ENCODE assay signal across 27 mouse cellular contexts in the genomic region with DNA sequence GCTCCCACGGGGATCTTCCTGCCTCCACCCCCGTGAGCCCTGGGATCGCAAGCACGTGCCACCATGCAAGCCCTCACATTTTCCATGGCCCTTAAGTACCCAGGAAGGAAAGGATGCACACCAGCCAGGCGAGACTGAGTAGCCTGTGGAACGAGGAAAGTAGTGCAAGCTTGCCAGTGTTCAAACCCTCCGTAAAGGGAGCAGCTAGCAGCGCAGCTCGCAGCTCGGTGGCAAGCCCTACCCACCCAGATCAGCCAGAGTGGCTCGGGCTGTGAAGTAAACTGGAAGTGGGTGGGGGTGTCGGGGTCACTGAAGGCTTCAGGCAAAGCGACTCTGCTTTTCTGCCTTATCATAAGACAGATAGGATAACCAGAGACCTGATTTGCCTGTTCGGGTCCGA. TPM values are rescaled to one million over a fixed set of nuclear protein-coding genes. Genes with fewer than 3 reads are reported as not detected.
DNase-seq lines count a peak whose midpoint lies in the region; ATAC-seq lines count a peak whose summit lies in the region.
"Had no signal": no experiment of that assay in that cellular context is flagged by ENCODE, and none has a peak within 500 bp of the region (broad histone marks: within the 10 kb centered on the region; RNA-seq: fewer than 3 reads in every experiment).

No protein-coding gene starts in this region.

- H3K9ac ChIP-seq in heart, embryonic 13.5 days, result peak overlapping the region; percentile 57
- H3K9ac ChIP-seq in intestine, embryonic 14.5 days (ENCODE audit: low read length), result no peak overlapping the region
- H3K9ac ChIP-seq in intestine, embryonic 16.5 days (ENCODE audit: low read depth, low read length), result no peak overlapping the region
- H3K9ac ChIP-seq: embryonic facial prominence, embryonic 13.5 days; forebrain, embryonic 15.5 days; hindbrain, embryonic 14.5 days; limb, embryonic 13.5 days; midbrain, embryonic 15.5 days; stomach, embryonic 15.5 days had no signal

- H3K27ac ChIP-seq in heart, embryonic 13.5 days (replicated peaks), result no peak overlapping the region
- H3K27ac ChIP-seq in intestine, embryonic 14.5 days (ENCODE audit: low read depth), result no peak overlapping the region
- no peak overlapping the region for H3K27ac ChIP-seq in intestine, embryonic 16.5 days (ENCODE audit: low read length)
- no peak overlapping the region for H3K27ac ChIP-seq in limb, embryonic 10.5 days
- H3K27ac ChIP-seq: embryonic facial prominence, embryonic 13.5 days; forebrain, embryonic 10.5 days; forebrain, embryonic 15.5 days; hindbrain, embryonic 14.5 days; limb, embryonic 13.5 days; midbrain, embryonic 15.5 days; stomach, embryonic 15.5 days had no signal

- peak overlapping the region; percentile 32 for H3K4me3 ChIP-seq in heart, embryonic 13.5 days
- no peak overlapping the region for H3K4me3 ChIP-seq in intestine, embryonic 14.5 days (ENCODE audit: low read depth, low read length)
- H3K4me3 ChIP-seq in intestine, embryonic 16.5 days (ENCODE audit: low read length), result no peak overlapping the region
- H3K4me3 ChIP-seq in limb, embryonic 10.5 days, result no peak overlapping the region
- H3K4me3 ChIP-seq: embryonic facial prominence, embryonic 13.5 days; forebrain, embryonic 10.5 days; forebrain, embryonic 15.5 days; limb, embryonic 13.5 days; midbrain, embryonic 15.5 days; stomach, embryonic 15.5 days had no signal

- H3K9me3 ChIP-seq in heart, embryonic 13.5 days, result 0 out of 2 replicates have a peak, but pooled peaks cover 3% of the 10 kb centered on the region
- no peaks in the 10 kb centered on the region for H3K9me3 ChIP-seq in intestine, embryonic 14.5 days (ENCODE audit: control insufficient read depth, low read length)
- H3K9me3 ChIP-seq in intestine, embryonic 16.5 days (ENCODE audit: control insufficient read depth, low read length), result no peaks in the 10 kb centered on the region
- no peaks in the 10 kb centered on the region for H3K9me3 ChIP-seq in limb, embryonic 10.5 days (replicated peaks)
- H3K9me3 ChIP-seq: embryonic facial prominence, embryonic 13.5 days; forebrain, embryonic 10.5 days; forebrain, embryonic 15.5 days; limb, embryonic 13.5 days; midbrain, embryonic 15.5 days; stomach, embryonic 15.5 days had no signal

- no peak for ATAC-seq in heart, embryonic 13.5 days (ENCODE audit: extremely low read depth, insufficient number of reproducible peaks, low FRiP score, low TSS enrichment)
- ATAC-seq in intestine, embryonic 14.5 days (replicated peaks; ENCODE audit: low FRiP score, low TSS enrichment, low read depth), result no peak
- no peak for ATAC-seq in intestine, embryonic 16.5 days
- ATAC-seq: activated CD4-positive, CD25-positive, alpha-beta regulatory T cell, adult 4 months; forebrain, embryonic 15.5 days; midbrain, embryonic 15.5 days had no signal

- 28% methylated on average over 15 of the region's 15 CpGs for WGBS in heart, embryonic 13.5 days
- WGBS in intestine, embryonic 14.5 days, result 49% methylated on average over 15 of the region's 15 CpGs
- 55% methylated on average over 15 of the region's 15 CpGs for WGBS in intestine, embryonic 16.5 days
- 59% methylated on average over 15 of the region's 15 CpGs for WGBS in limb, embryonic 10.5 days

- no peaks in the 10 kb centered on the region for H3K36me3 ChIP-seq in heart, embryonic 13.5 days
- H3K36me3 ChIP-seq in intestine, embryonic 14.5 days (ENCODE audit: control insufficient read depth, insufficient read depth, low read length), result no peaks in the 10 kb centered on the region
- H3K36me3 ChIP-seq in intestine, embryonic 16.5 days (ENCODE audit: control insufficient read depth, insufficient read depth, low read length), result no peaks in the 10 kb centered on the region
- H3K36me3 ChIP-seq in limb, embryonic 10.5 days, result no peaks in the 10 kb centered on the region
- H3K36me3 ChIP-seq: embryonic facial prominence, embryonic 13.5 days; forebrain, embryonic 10.5 days; forebrain, embryonic 15.5 days; limb, embryonic 13.5 days; midbrain, embryonic 15.5 days; stomach, embryonic 15.5 days had no signal

- intact Hi-C loops in heart, postnatal 25 days (cut with DNase I), result no loop called here

- H3K4me2 ChIP-seq in heart, embryonic 13.5 days, result peak overlapping the region; percentile 62
- H3K4me2 ChIP-seq in intestine, embryonic 14.5 days (ENCODE audit: low read length), result no peak overlapping the region
- no peak overlapping the region for H3K4me2 ChIP-seq in intestine, embryonic 16.5 days (ENCODE audit: low read depth, low read length)
- H3K4me2 ChIP-seq: embryonic facial prominence, embryonic 13.5 days; forebrain, embryonic 15.5 days; hindbrain, embryonic 14.5 days; limb, embryonic 13.5 days; liver, embryonic 11.5 days; midbrain, embryonic 15.5 days; stomach, embryonic 15.5 days had no signal

- no peak for DNase-seq in heart, postnatal 25 days (ENCODE audit: low spot score)
- DNase-seq in intestine, embryonic 14.5 days (ENCODE audit: low spot score), result peak; percentile 51
- peak; percentile 18 for DNase-seq in kidney, postnatal 10 days
- no peak for DNase-seq in kidney, postnatal 36 days
- DNase-seq in limb, embryonic 10.5 days (ENCODE audit: low spot score), result peak; percentile 30
- no peak for DNase-seq in testis, postnatal 10 days (ENCODE audit: low spot score)
- DNase-seq: adrenal gland, adult 2 months; adrenal gland, postnatal 36 days; B cell, adult 2 months; cerebellum, adult 18-20 months; cerebellum, postnatal 10 days; gastrocnemius, postnatal 25 days; kidney, adult 8-10 months; lung, postnatal 14 days; right cerebral cortex, postnatal 25 days; thymus, postnatal 14 days had no signal

- peaks cover 8% of the 10 kb centered on the region for H3K4me1 ChIP-seq in heart, embryonic 13.5 days
- H3K4me1 ChIP-seq in intestine, embryonic 14.5 days (replicated peaks; ENCODE audit: control insufficient read depth, insufficient read depth, low read length), result no peaks in the 10 kb centered on the region
- no peaks in the 10 kb centered on the region for H3K4me1 ChIP-seq in intestine, embryonic 16.5 days (ENCODE audit: control insufficient read depth, insufficient read depth, low read length)
- 0 out of 2 replicates have a peak, but pooled peaks cover 7% of the 10 kb centered on the region for H3K4me1 ChIP-seq in limb, embryonic 10.5 days
- H3K4me1 ChIP-seq: embryonic facial prominence, embryonic 13.5 days; forebrain, embryonic 10.5 days; forebrain, embryonic 15.5 days; limb, embryonic 13.5 days; midbrain, embryonic 15.5 days; stomach, embryonic 15.5 days had no signal

- no peaks in the 10 kb centered on the region for H3K27me3 ChIP-seq in heart, embryonic 13.5 days (replicated peaks)
- no peaks in the 10 kb centered on the region for H3K27me3 ChIP-seq in intestine, embryonic 14.5 days (replicated peaks; ENCODE audit: control insufficient read depth, insufficient read depth, low read length)
- no peaks in the 10 kb centered on the region for H3K27me3 ChIP-seq in intestine, embryonic 16.5 days (replicated peaks; ENCODE audit: control insufficient read depth, insufficient read depth, low read length)
- H3K27me3 ChIP-seq in limb, embryonic 10.5 days (ENCODE audit: low read depth, poor library complexity, severe bottlenecking), result no peaks in the 10 kb centered on the region
- H3K27me3 ChIP-seq: embryonic facial prominence, embryonic 13.5 days; forebrain, embryonic 15.5 days; limb, embryonic 13.5 days; midbrain, embryonic 15.5 days; stomach, embryonic 15.5 days had no signal

RNA-seq across cellular contexts. Expression of a gene that starts 20.5 kb away (rescaled TPM):
- 47.4 and 51.7 TPM in 2 replicates for polyA plus RNA-seq in heart, embryonic 13.5 days (2015; fragmentation: Nextera tagmentation; extraction: Ambion mirVana)
- total RNA-seq in heart, postnatal 25 days (2021), result 10 to 100 TPM; 64.3 to 73.1 TPM
- 0.66 and 1.4 TPM in 2 replicates for polyA plus RNA-seq in intestine, embryonic 14.5 days (2014; fragmentation: Nextera tagmentation; extraction: Ambion mirVana)
- polyA plus RNA-seq in intestine, embryonic 16.5 days (2015; fragmentation: Nextera tagmentation; extraction: Ambion mirVana), result 1.7 and 2.4 TPM in 2 replicates
- polyA plus RNA-seq in limb, embryonic 10.5 days (2016; fragmentation: Nextera tagmentation; extraction: Ambion mirVana), result 30.0 and 36.1 TPM in 2 replicates

Comparison
In these comparisons a context has a peak if more than half of its experiments do, and no peak if none do; other contexts are left out.
1. DNase-seq: peak in intestine, embryonic 14.5 days (single experiment), kidney, postnatal 10 days (single experiment) and limb, embryonic 10.5 days (single experiment); none in heart, postnatal 25 days (single experiment), kidney, postnatal 36 days (0 of 2) and testis, postnatal 10 days (single experiment).